Mouse (Mus musculus): ENCODE results near the gene Abhd10. TPM values are rescaled to one million over a fixed set of nuclear protein-coding genes. Genes with fewer than 3 reads are reported as not detected.

The Abhd10 gene
- polyA plus RNA-seq (2014; fragmentation: Illumina TruSeq; extraction: RNeasy Lipid Tissue Mini Kit (QIAGEN cat#74804)) = 29.8 TPM

DNA sequence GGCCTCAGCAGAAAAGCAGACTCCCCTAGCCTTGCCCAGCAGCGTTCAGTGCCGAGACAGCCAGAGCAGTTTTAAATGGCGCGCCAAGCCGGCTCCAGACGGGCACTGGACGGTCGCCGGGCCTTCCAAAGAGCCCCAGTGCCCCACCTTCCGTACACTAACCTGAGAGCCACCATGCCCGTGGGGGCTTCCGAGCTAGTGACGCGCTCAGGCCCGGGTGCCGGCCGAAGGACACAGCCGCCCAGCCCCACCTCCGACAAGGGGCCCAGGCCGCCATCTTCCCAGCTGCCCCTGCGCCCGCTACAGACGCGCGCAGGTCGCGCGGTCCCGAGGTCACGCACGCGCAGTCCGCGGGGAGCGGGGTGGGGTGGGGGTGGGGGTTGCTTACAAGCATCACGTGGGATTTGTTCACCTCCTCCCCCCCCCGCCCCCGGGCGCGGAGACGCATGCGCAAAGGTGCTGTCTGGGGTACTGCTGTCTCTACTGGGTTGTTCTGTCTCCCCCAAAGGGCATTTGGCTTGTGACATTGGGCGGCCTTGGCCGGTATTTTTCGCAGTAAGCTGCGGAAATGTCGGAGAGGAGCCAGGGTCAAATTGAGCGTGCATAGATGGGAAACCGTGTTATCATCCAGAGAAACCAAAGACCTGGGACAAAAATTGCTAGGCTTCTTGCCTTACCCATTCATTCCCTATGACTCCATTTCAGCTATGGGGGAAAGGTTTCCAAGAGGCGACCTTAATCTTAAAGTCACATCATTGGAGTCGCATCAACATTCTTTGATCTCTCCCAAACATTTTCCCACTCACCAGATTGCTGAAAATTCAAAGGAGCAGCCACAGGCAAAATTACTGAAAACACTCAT is at the start of gene Abhd10:
TSS of gene Abhd10 (minus strand) at position 341 of the 862 bp plus-strand sequence.

DNA sequence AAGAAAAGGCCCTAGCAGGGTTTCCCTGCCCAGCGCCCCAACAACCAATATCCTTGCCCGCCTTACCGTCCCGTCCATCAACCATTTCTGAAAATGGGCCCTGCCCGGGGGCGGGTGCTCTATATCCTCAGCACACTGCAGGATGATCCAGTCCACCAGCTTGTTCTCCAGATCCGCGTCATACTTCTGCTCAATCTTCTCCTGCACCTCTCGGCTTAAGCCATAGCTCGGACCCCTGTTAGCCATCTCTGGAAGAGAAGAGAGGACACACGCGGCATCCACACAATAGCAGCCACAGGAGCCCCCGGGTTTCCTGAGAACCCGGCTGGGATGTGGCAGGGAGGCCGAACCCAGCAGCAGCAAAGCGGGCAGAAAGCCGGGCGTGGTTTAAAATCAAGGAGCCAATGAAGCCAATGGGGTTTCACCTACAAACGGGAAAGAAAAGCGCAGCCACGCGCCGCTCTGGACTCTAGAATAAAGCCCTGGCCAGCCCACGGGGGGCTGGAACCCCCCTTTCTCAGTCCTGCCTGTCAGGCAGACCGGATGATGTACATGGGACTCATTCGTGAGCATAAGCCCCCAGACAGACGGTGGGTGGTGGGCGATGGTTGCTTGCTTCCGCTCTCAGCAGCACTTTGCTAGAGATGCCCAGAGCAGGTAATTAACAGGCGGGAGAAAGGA is 18.6 kb downstream of the Abhd10 start, which contains the start of gene Tagln3:
TSS of gene Tagln3 (minus strand) at position 548 of the 681 bp plus-strand sequence.

DNA sequence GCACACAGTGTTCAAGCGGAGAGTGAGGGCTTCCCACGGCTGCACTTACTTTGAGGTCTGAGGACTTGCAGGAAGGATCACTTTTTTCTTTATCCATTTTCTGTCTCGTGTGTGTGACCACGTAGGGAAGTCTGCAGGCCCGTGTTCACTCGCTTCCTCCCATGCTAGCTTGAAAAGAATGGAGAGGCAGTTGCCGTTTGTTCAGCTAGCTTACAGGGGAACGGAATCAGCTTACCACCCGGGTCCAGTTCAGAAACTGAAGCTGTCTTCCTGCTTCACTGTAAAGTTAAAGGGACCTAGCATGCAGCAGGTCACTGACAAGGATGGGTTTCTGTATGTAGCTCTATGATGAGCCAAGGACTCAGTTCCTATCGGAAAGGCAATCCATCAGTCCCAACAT is 49.2 kb downstream of the Abhd10 start, which contains the start of gene Tmprss7:
TSS of gene Tmprss7 (minus strand) at position 101 of the 400 bp plus-strand sequence.

Other genes with a start within 250 kb of the Abhd10 start
- gene Gm609, start 250.0 kb downstream of the Abhd10 start, polyA plus RNA-seq (2014; fragmentation: Illumina TruSeq; extraction: RNeasy Lipid Tissue Mini Kit (QIAGEN cat#74804)) = 2.2 TPM
- not detected for gene Gm17783, start 210.9 kb downstream of the Abhd10 start, polyA plus RNA-seq (2014; fragmentation: Illumina TruSeq; extraction: RNeasy Lipid Tissue Mini Kit (QIAGEN cat#74804))
- gene Slc9c1, start 207.6 kb downstream of the Abhd10 start, polyA plus RNA-seq (2014; fragmentation: Illumina TruSeq; extraction: RNeasy Lipid Tissue Mini Kit (QIAGEN cat#74804)) = not detected
- gene Gcsam, start 132.6 kb downstream of the Abhd10 start, polyA plus RNA-seq (2014; fragmentation: Illumina TruSeq; extraction: RNeasy Lipid Tissue Mini Kit (QIAGEN cat#74804)) = 0.68 TPM
- gene BC016579, start 88.9 kb downstream of the Abhd10 start, polyA plus RNA-seq (2014; fragmentation: Illumina TruSeq; extraction: RNeasy Lipid Tissue Mini Kit (QIAGEN cat#74804)) = not detected
- gene Tmprss7, start 49.3 kb downstream of the Abhd10 start, polyA plus RNA-seq (2014; fragmentation: Illumina TruSeq; extraction: RNeasy Lipid Tissue Mini Kit (QIAGEN cat#74804)) = not detected
- not detected for gene Tagln3, start 18.3 kb downstream of the Abhd10 start, polyA plus RNA-seq (2014; fragmentation: Illumina TruSeq; extraction: RNeasy Lipid Tissue Mini Kit (QIAGEN cat#74804))
- 82.7 TPM for gene Phldb2, start 210.6 kb upstream of the Abhd10 start, polyA plus RNA-seq (2014; fragmentation: Illumina TruSeq; extraction: RNeasy Lipid Tissue Mini Kit (QIAGEN cat#74804))